Mouse (Mus musculus) forebrain, embryonic 12.5 days (tissue): ENCODE measurements around the gene Cabp1. TPM values are rescaled to one million over a fixed set of nuclear protein-coding genes. Genes with fewer than 3 reads are reported as not detected.

Experiments used
- ATAC-seq: fragments of 200-750 bp; cut with Nextera tagmentation; 2 replicates; pipeline ENCODE4 v1.8.0; 2017; ENCODE audit warnings: moderate TSS enrichment; ENCODE audit not compliant: low FRiP score
- H3K27ac ChIP-seq: fragments of 300-500 bp; sonication (generic); 2 replicates; pipeline ENCODE4 v1.5.1; 2016; ENCODE audit warnings: mild to moderate bottlenecking
- H3K27me3 ChIP-seq: fragments of 300-500 bp; sonication (generic); 2 replicates; pipeline ENCODE4 v1.6.1; 2016; ENCODE audit warnings: mild to moderate bottlenecking
- H3K36me3 ChIP-seq: fragments of 300-500 bp; sonication (generic); replicated peaks from 2 replicates; pipeline ENCODE4 v1.6.1; 2016; ENCODE audit warnings: mild to moderate bottlenecking
- H3K4me1 ChIP-seq: fragments of 300-500 bp; sonication (generic); 2 replicates; pipeline ENCODE4 v1.6.1; 2016
- H3K4me2 ChIP-seq: fragments of 300-500 bp; sonication (generic); 2 replicates; pipeline ENCODE4 v1.6.1; 2016; ENCODE audit warnings: mild to moderate bottlenecking, moderate library complexity
- H3K4me3 ChIP-seq: fragments of 300-500 bp; sonication (generic); replicated peaks from 2 replicates; pipeline ENCODE4 v1.5.1; 2016; ENCODE audit warnings: mild to moderate bottlenecking
- H3K9ac ChIP-seq: fragments of 300-500 bp; sonication (generic); 2 replicates; pipeline ENCODE4 v1.6.1; 2016; ENCODE audit warnings: mild to moderate bottlenecking
- H3K9me3 ChIP-seq: fragments of 300-500 bp; sonication (generic); 2 replicates; pipeline ENCODE4 v1.6.1; 2016
- WGBS: fragments of 180-500 bp; shearing (Covaris S2); methylation state at CpG from one replicate; pipeline ENCODE4 v1.1.7; 2016; 5-methylcytosine and 5-hydroxymethylcytosine counted together
- polyA plus RNA-seq: library from polyadenylated mRNA; unstranded; fragments of >200 nt; fragmentation: Nextera tagmentation; extraction: Ambion mirVana; gene quantifications from 2 replicates; pipeline ENCODE4 v1.2.1, GENCODE M21; 2016

Gene Cabp1
- polyA plus RNA-seq, 1 experiment from 2014 or later = 6.1 TPM

DNA sequence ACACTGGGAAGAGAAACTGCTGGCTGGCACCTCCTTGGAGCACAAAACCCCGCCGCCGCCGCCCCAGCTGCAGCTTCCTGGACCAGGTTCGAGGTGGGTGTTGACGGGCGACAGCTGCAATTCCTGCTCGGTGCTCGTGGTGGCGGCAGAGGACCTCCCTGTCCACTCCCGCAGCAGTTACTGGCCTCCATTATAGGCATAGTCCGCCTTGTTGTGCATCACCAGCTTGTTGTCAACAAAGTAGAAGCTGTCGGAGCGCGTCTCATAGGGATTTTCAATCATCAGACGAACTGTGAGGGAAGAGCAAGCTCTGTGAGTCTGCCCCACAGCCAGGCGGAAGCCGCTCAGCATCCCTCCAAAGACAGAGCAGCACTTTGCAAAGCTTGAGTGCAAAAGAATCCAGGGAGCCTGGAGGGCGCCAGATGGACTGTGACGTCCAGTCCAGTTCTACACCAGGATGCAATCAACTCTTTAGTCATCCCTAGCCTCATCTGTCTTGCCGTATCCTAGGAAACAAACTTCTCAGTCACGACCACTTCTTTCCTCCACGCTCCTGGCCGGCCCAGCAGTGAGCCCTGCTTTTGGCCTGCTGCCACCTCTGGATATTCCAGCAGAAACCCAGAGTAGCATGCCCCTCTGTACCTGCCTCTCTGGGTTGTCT, 68.8 kb downstream of the Cabp1 start:
- no peaks in the 10 kb centered on the region for H3K27me3 ChIP-seq
- peak overlapping the region; percentile 6; the same call in 1 of the 2 replicates for H3K4me2 ChIP-seq
- no peak overlapping the region for H3K4me3 ChIP-seq
- ATAC-seq = peak; percentile 83
- WGBS = 33% methylated on average over 24 of the region's 24 CpGs
- H3K9me3 ChIP-seq = no peaks in the 10 kb centered on the region
- peaks cover 9% of the 10 kb centered on the region; the same call in 1 of the 2 replicates for H3K4me1 ChIP-seq
- H3K9ac ChIP-seq = peak overlapping the region; percentile 1
- peaks cover 72% of the 10 kb centered on the region for H3K36me3 ChIP-seq
- H3K27ac ChIP-seq = peak overlapping the region; percentile 62

DNA sequence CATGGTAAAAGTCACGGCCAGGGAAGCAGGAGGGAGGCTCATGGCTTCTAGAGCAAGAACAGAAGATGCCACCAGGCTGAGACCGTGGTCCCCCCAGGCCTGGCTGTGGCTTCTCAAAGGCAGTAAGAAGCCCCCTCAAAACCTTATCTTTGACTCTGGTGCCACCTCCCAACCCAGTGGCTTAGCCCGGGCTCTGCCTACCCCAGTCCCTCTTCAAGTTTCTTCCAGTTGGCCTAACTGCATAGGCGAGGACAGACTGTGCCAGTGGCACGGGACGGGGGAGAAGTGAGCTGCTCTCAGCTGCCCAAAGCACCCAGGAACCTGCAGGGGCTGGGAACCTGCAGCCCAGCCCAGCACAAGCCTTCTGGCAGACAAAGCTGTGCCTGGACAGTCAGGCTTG, 69.5 kb downstream of the Cabp1 start:
- no peak overlapping the region for H3K4me3 ChIP-seq
- peaks cover 9% of the 10 kb centered on the region; the same call in 1 of the 2 replicates for H3K4me1 ChIP-seq
- no peak overlapping the region for H3K27ac ChIP-seq
- no peaks in the 10 kb centered on the region for H3K27me3 ChIP-seq
- no peaks in the 10 kb centered on the region for H3K9me3 ChIP-seq
- no peak for ATAC-seq
- peaks cover 66% of the 10 kb centered on the region for H3K36me3 ChIP-seq
- WGBS = 93% methylated on average over 6 of the region's 6 CpGs
- no peak overlapping the region; the same call in 1 of the 2 replicates for H3K9ac ChIP-seq
- no peak overlapping the region for H3K4me2 ChIP-seq

- WGBS = 73% methylated on average over 5 of the region's 5 CpGs
- Histone ChIP-seq H3K9ac (no peak overlapping the region), H3K4me2 (no peak overlapping the region), H3K4me3 (no peak overlapping the region), H3K27me3 (no peaks in the 10 kb centered on the region), H3K36me3 (peaks cover 40% of the 10 kb centered on the region), H3K9me3 (no peaks in the 10 kb centered on the region), H3K27ac (no peak overlapping the region), H3K4me1 (peaks cover 21% of the 10 kb centered on the region)
- no peak for ATAC-seq
Observed at GRCm38 (mm10) chr5:115120978-115121377, 73.2 kb downstream of the Cabp1 start.

GRCm38 (mm10) chr5:115118961-115119570, 75.1 kb downstream of the Cabp1 start, which contains the start of gene Acads:
Acads (minus strand) TSS chr5:115119346.
- Histone ChIP-seq H3K9ac (peak within 1 kb of the TSS; percentile 84), H3K4me3 (peak within 1 kb of the TSS; percentile 74), H3K4me2 (peak within 1 kb of the TSS; percentile 81), H3K27ac (peak within 1 kb of the TSS; percentile 59; the same call in 1 of the 2 replicates), H3K9me3 (no peaks in the 10 kb centered on the region), H3K4me1 (peaks cover 14% of the 10 kb centered on the region), H3K27me3 (no peaks in the 10 kb centered on the region), H3K36me3 (peaks cover 25% of the 10 kb centered on the region)
- WGBS = under 1% methylated on average over 39 of the region's 39 CpGs
- peak; percentile 93 for ATAC-seq

Other genes starting within 250 kb of the Cabp1 start
- not detected in 2 replicates for gene Hnf1a, start 223.3 kb downstream of the Cabp1 start, polyA plus RNA-seq
- 13.8 and 19.1 TPM in 2 replicates for gene Sppl3, start 183.2 kb downstream of the Cabp1 start, polyA plus RNA-seq
- gene Gm10401, start 96.1 kb downstream of the Cabp1 start, polyA plus RNA-seq = 26.1 and 29.4 TPM in 2 replicates
- 32.7 and 33.0 TPM in 2 replicates for gene Acads, start 75.0 kb downstream of the Cabp1 start, polyA plus RNA-seq
- 68.6 and 69.8 TPM in 2 replicates for gene Unc119b, start 59.4 kb downstream of the Cabp1 start, polyA plus RNA-seq
- gene Mlec, start 36.2 kb downstream of the Cabp1 start, polyA plus RNA-seq = 50.3 and 50.8 TPM in 2 replicates
- 90.5 and 97.1 TPM in 2 replicates for gene Pop5, start 41.5 kb upstream of the Cabp1 start, polyA plus RNA-seq
- gene Rnf10, start 78.5 kb upstream of the Cabp1 start, polyA plus RNA-seq = 187 and 195 TPM in 2 replicates
- 54.3 and 57.1 TPM in 2 replicates for gene Coq5, start 85.3 kb upstream of the Cabp1 start, polyA plus RNA-seq
- gene Dynll1, start 106.6 kb upstream of the Cabp1 start, polyA plus RNA-seq = 1,436 and 1,463 TPM in 2 replicates
- gene Srsf9, start 132.8 kb upstream of the Cabp1 start, polyA plus RNA-seq = 353 and 383 TPM in 2 replicates
- 41.5 and 42.1 TPM in 2 replicates for gene Gatc, start 146.8 kb upstream of the Cabp1 start, polyA plus RNA-seq
- 54.5 and 55.6 TPM in 2 replicates for gene Triap1, start 146.8 kb upstream of the Cabp1 start, polyA plus RNA-seq
- 728 and 759 TPM in 2 replicates for gene Cox6a1, start 154.6 kb upstream of the Cabp1 start, polyA plus RNA-seq
- 161 and 182 TPM in 2 replicates for gene Msi1, start 235.2 kb upstream of the Cabp1 start, polyA plus RNA-seq